Comparison of ENCODE assay signal across 8 mouse cellular contexts in genomic region chr1:178338318-178338641, GRCm38 (mm10). TPM values are rescaled to one million over a fixed set of nuclear protein-coding genes. Genes with fewer than 3 reads are reported as not detected.
DNase-seq lines count a peak whose midpoint lies in the region; ATAC-seq lines count a peak whose summit lies in the region.

No protein-coding gene starts in this region.

- peak overlapping the region; percentile 100 for H3K4me3 ChIP-seq in embryonic facial prominence, embryonic 11.5 days (ENCODE audit: low read depth, low read length)
- peak overlapping the region; percentile 100 for H3K4me3 ChIP-seq in hindbrain, embryonic 11.5 days (ENCODE audit: low read depth, low read length)

- peak overlapping the region; percentile 100 for H3K9ac ChIP-seq in embryonic facial prominence, embryonic 11.5 days (replicated peaks; ENCODE audit: low read length)
- peak overlapping the region; percentile 72 for H3K9ac ChIP-seq in hindbrain, embryonic 11.5 days (ENCODE audit: low read depth, low read length)

- no peak for ATAC-seq in embryonic facial prominence, embryonic 11.5 days (replicated peaks; ENCODE audit: insufficient number of reproducible peaks, low FRiP score, low TSS enrichment, low read depth)
- ATAC-seq in hindbrain, embryonic 11.5 days (ENCODE audit: low FRiP score): no peak
- ATAC-seq in monocyte, adult 5-6 weeks (replicated peaks; ENCODE audit: insufficient number of reproducible peaks, low FRiP score, low TSS enrichment, poor library complexity, severe bottlenecking): 0 out of 2 replicates have a peak, but pooled peaks have one; percentile 9

- peak overlapping the region; percentile 99 for H3K27ac ChIP-seq in embryonic facial prominence, embryonic 11.5 days (replicated peaks; ENCODE audit: low read depth, low read length)
- H3K27ac ChIP-seq in hindbrain, embryonic 11.5 days (ENCODE audit: low read depth, low read length): peak overlapping the region; percentile 99

- WGBS in embryonic facial prominence, embryonic 11.5 days: 5% methylated on average over 6 of the region's 6 CpGs
- WGBS in hindbrain, embryonic 11.5 days: 3% methylated on average over 6 of the region's 6 CpGs

- DNase-seq in urinary bladder, adult 18-20 months (ENCODE audit: low spot score in 2 of 2): peak; percentile 12 to 41
- DNase-seq in urinary bladder, postnatal 4 days (ENCODE audit: low spot score in 2 of 2): no peak
- peak; percentile 52 for DNase-seq in embryonic facial prominence, embryonic 11.5 days (ENCODE audit: low spot score)
- DNase-seq in hindbrain, embryonic 11.5 days (ENCODE audit: low spot score): peak; percentile 67
- peak; percentile 39 for DNase-seq in liver
- peak; percentile 48 for DNase-seq in thymus, postnatal 4 days
- DNase-seq in frontal cortex, postnatal 25 days (ENCODE audit: low spot score in 2 of 2): no peak

- H3K4me1 ChIP-seq in embryonic facial prominence, embryonic 11.5 days (ENCODE audit: control insufficient read depth, insufficient read depth, low read length): no peaks in the 10 kb centered on the region
- no peaks in the 10 kb centered on the region; the same call in 1 of the 2 replicates for H3K4me1 ChIP-seq in hindbrain, embryonic 11.5 days (replicated peaks; ENCODE audit: control insufficient read depth, insufficient read depth, low read length)

- H3K9me3 ChIP-seq in embryonic facial prominence, embryonic 11.5 days (replicated peaks; ENCODE audit: control insufficient read depth, low read length): no peaks in the 10 kb centered on the region
- no peaks in the 10 kb centered on the region for H3K9me3 ChIP-seq in hindbrain, embryonic 11.5 days (ENCODE audit: control insufficient read depth, low read length)

- no peaks in the 10 kb centered on the region; the same call in none of the 2 replicates for H3K36me3 ChIP-seq in embryonic facial prominence, embryonic 11.5 days (replicated peaks; ENCODE audit: control insufficient read depth, insufficient read depth, low read depth, low read length)
- 0 out of 2 replicates have a peak, but pooled peaks cover 2% of the 10 kb centered on the region for H3K36me3 ChIP-seq in hindbrain, embryonic 11.5 days (ENCODE audit: control insufficient read depth, insufficient read depth, low read length)

- H3K27me3 ChIP-seq in embryonic facial prominence, embryonic 11.5 days (ENCODE audit: control insufficient read depth, insufficient read depth, low read length): no peaks in the 10 kb centered on the region
- no peaks in the 10 kb centered on the region for H3K27me3 ChIP-seq in hindbrain, embryonic 11.5 days (ENCODE audit: control insufficient read depth, insufficient read depth, low read length)

- peak overlapping the region; percentile 47 for H3K4me2 ChIP-seq in embryonic facial prominence, embryonic 11.5 days (ENCODE audit: low read depth, low read length)
- H3K4me2 ChIP-seq in hindbrain, embryonic 11.5 days (replicated peaks; ENCODE audit: low read depth, low read length): peak overlapping the region; percentile 31

RNA-seq across cellular contexts. Expression of gene Hnrnpu, which starts 0.7 kb away (rescaled TPM):
- polyA plus RNA-seq in embryonic facial prominence, embryonic 11.5 days (2014; fragmentation: Nextera tagmentation; extraction: Ambion mirVana): 823 and 953 TPM in 2 replicates
- 828 and 847 TPM in 2 replicates for polyA plus RNA-seq in hindbrain, embryonic 11.5 days (2014; fragmentation: Nextera tagmentation; extraction: Ambion mirVana)
- total RNA-seq in monocyte, adult 5-6 weeks (2017): 385 to 507 TPM (median 405 TPM) in 3 replicates

RNA-seq across cellular contexts. Expression of gene Cox20, which starts 19.4 kb away (rescaled TPM):
- polyA plus RNA-seq in embryonic facial prominence, embryonic 11.5 days (2014; fragmentation: Nextera tagmentation; extraction: Ambion mirVana): 106 and 120 TPM in 2 replicates
- 111 and 123 TPM in 2 replicates for polyA plus RNA-seq in hindbrain, embryonic 11.5 days (2014; fragmentation: Nextera tagmentation; extraction: Ambion mirVana)
- total RNA-seq in monocyte, adult 5-6 weeks (2017): 99.3 to 162 TPM (median 133 TPM) in 3 replicates

Comparison
In these comparisons a context has a peak if more than half of its experiments do, and no peak if none do; other contexts are left out.
1. DNase-seq: peak in urinary bladder, adult 18-20 months (2 of 2), embryonic facial prominence, embryonic 11.5 days (single experiment), hindbrain, embryonic 11.5 days (single experiment), liver (single experiment) and thymus, postnatal 4 days (single experiment); none in urinary bladder, postnatal 4 days (0 of 2) and frontal cortex, postnatal 25 days (0 of 2).